Mouse (Mus musculus): ENCODE measurements around the gene Hils1. TPM values are rescaled to one million over a fixed set of nuclear protein-coding genes. Genes with fewer than 3 reads are reported as not detected.

The Hils1 gene
- total RNA-seq, 2 experiments from 2014 or later, result not detected

Other genes starting within 250 kb of the Hils1 start
- gene Cdc34b, start 225.8 kb upstream of the Hils1 start, total RNA-seq (2021), result under 1 TPM; 0.59 to 0.86 TPM
- not detected for gene Tmem92, start 184.9 kb upstream of the Hils1 start, total RNA-seq (2021)
- 100 to 1,000 TPM; 182 to 211 TPM for gene Col1a1, start 31.4 kb upstream of the Hils1 start, total RNA-seq (2021)
- 100 to 1,000 TPM; 142 to 163 TPM for gene Sgca, start 8.7 kb downstream of the Hils1 start, total RNA-seq (2021)
- gene Ppp1r9b, start 23.4 kb downstream of the Hils1 start, total RNA-seq (2021), result 10 to 100 TPM; 45.5 to 52.6 TPM
- gene Samd14, start 42.3 kb downstream of the Hils1 start, total RNA-seq (2021), result 1 to 10 TPM; 1.2 to 1.5 TPM
- gene Pdk2, start 73.8 kb downstream of the Hils1 start, total RNA-seq (2021), result 100 to 1,000 TPM; 377 to 397 TPM
- 10 to 100 TPM; 10.8 to 11.7 TPM for gene Itga3, start 109.2 kb downstream of the Hils1 start, total RNA-seq (2021)
- not detected for gene Dlx3, start 152.5 kb downstream of the Hils1 start, total RNA-seq (2021)
- under 1 TPM in 1 of 2 experiments, not detected in 1; 0.11 TPM for gene Dlx4, start 178.7 kb downstream of the Hils1 start, total RNA-seq (2021)